Mouse (Mus musculus): Measurements from ENCODE around the gene Cytip. TPM values are rescaled to one million over a fixed set of nuclear protein-coding genes. Genes with fewer than 3 reads are reported as not detected.

The Cytip gene
- 1.1 and 1.8 TPM in 2 replicates for polyA plus RNA-seq (2015; fragmentation: Nextera tagmentation; extraction: Ambion mirVana)

- ATAC-seq, result peak; percentile 16; the same call in 1 of the 2 replicates
- H3K4me3 ChIP-seq (ENCODE audit: low read length), result no peak within 1 kb of the TSS
These were observed at the start of gene Cytip for GRCm38 (mm10) chr2:58195346-58195745. Cytip (minus strand) TSS chr2:58195532.

GRCm38 (mm10) chr2:58240639-58241038 lies 45.3 kb upstream of the Cytip start:
- Histone ChIP-seq H3K9me3 (ENCODE audit: control insufficient read depth, low read length) (no peaks in the 10 kb centered on the region), H3K27me3 (replicated peaks; ENCODE audit: control insufficient read depth, insufficient read depth, low read length) (no peaks in the 10 kb centered on the region), H3K4me1 (ENCODE audit: control insufficient read depth, insufficient read depth, low read length) (no peaks in the 10 kb centered on the region), H3K9ac (ENCODE audit: low read depth, low read length) (no peak overlapping the region), H3K4me2 (ENCODE audit: low read depth, low read length) (no peak overlapping the region), H3K4me3 (ENCODE audit: low read length) (no peak overlapping the region), H3K36me3 (ENCODE audit: control insufficient read depth, insufficient read depth, low read length) (no peaks in the 10 kb centered on the region), H3K27ac (ENCODE audit: low read length) (no peak overlapping the region)
- ATAC-seq, result no peak
- WGBS, result 79% methylated on average over 4 of the region's 4 CpGs

More at GRCm38 (mm10) chr2:58195346-58195745, at the start of gene Cytip:
- no peak within 1 kb of the TSS for H3K4me2 ChIP-seq (ENCODE audit: low read depth, low read length)
- no peaks in the 10 kb centered on the region for H3K4me1 ChIP-seq (ENCODE audit: control insufficient read depth, insufficient read depth, low read length)
- H3K9ac ChIP-seq (ENCODE audit: low read depth, low read length), result no peak within 1 kb of the TSS
- no peaks in the 10 kb centered on the region for H3K27me3 ChIP-seq (replicated peaks; ENCODE audit: control insufficient read depth, insufficient read depth, low read length)
- whole genome bisulfite sequencing, result 45% methylated on average over 4 of the region's 4 CpGs
- H3K9me3 ChIP-seq (ENCODE audit: control insufficient read depth, low read length), result no peaks in the 10 kb centered on the region
- no peaks in the 10 kb centered on the region for H3K36me3 ChIP-seq (ENCODE audit: control insufficient read depth, insufficient read depth, low read length)
- H3K27ac ChIP-seq (ENCODE audit: low read length), result no peak within 1 kb of the TSS

GRCm38 (mm10) chr2:58237487-58237886 lies 42.2 kb upstream of the Cytip start:
- no peak overlapping the region for H3K27ac ChIP-seq (ENCODE audit: low read length)
- no peaks in the 10 kb centered on the region for H3K4me1 ChIP-seq (ENCODE audit: control insufficient read depth, insufficient read depth, low read length)
- WGBS, result 76% methylated on average over 2 of the region's 2 CpGs
- H3K9me3 ChIP-seq (ENCODE audit: control insufficient read depth, low read length), result no peaks in the 10 kb centered on the region
- no peak overlapping the region for H3K4me2 ChIP-seq (ENCODE audit: low read depth, low read length)
- no peaks in the 10 kb centered on the region for H3K36me3 ChIP-seq (ENCODE audit: control insufficient read depth, insufficient read depth, low read length)
- H3K4me3 ChIP-seq (ENCODE audit: low read length), result no peak overlapping the region
- ATAC-seq, result no peak
- H3K27me3 ChIP-seq (replicated peaks; ENCODE audit: control insufficient read depth, insufficient read depth, low read length), result no peaks in the 10 kb centered on the region
- no peak overlapping the region for H3K9ac ChIP-seq (ENCODE audit: low read depth, low read length)

- H3K27me3 ChIP-seq (replicated peaks; ENCODE audit: control insufficient read depth, insufficient read depth, low read length), result no peaks in the 10 kb centered on the region
- 53% methylated on average over 6 of the region's 6 CpGs for WGBS
- no peak overlapping the region for H3K9ac ChIP-seq (ENCODE audit: low read depth, low read length)
- H3K9me3 ChIP-seq (ENCODE audit: control insufficient read depth, low read length), result no peaks in the 10 kb centered on the region
- no peaks in the 10 kb centered on the region for H3K36me3 ChIP-seq (ENCODE audit: control insufficient read depth, insufficient read depth, low read length)
- no peak overlapping the region for H3K4me2 ChIP-seq (ENCODE audit: low read depth, low read length)
- ATAC-seq, result peak; percentile 76
- no peak overlapping the region for H3K27ac ChIP-seq (ENCODE audit: low read length)
- no peak overlapping the region for H3K4me3 ChIP-seq (ENCODE audit: low read length)
- H3K4me1 ChIP-seq (ENCODE audit: control insufficient read depth, insufficient read depth, low read length), result no peaks in the 10 kb centered on the region
These were observed 4.1 kb upstream of the Cytip start for GRCm38 (mm10) chr2:58199442-58199841.

GRCm38 (mm10) chr2:58196880-58197279 lies 1.5 kb upstream of the Cytip start:
- Histone ChIP-seq H3K4me3 (ENCODE audit: low read length) (no peak overlapping the region), H3K27me3 (replicated peaks; ENCODE audit: control insufficient read depth, insufficient read depth, low read length) (no peaks in the 10 kb centered on the region), H3K27ac (ENCODE audit: low read length) (no peak overlapping the region), H3K4me1 (ENCODE audit: control insufficient read depth, insufficient read depth, low read length) (no peaks in the 10 kb centered on the region), H3K4me2 (ENCODE audit: low read depth, low read length) (no peak overlapping the region), H3K9ac (ENCODE audit: low read depth, low read length) (no peak overlapping the region), H3K36me3 (ENCODE audit: control insufficient read depth, insufficient read depth, low read length) (no peaks in the 10 kb centered on the region), H3K9me3 (ENCODE audit: control insufficient read depth, low read length) (no peaks in the 10 kb centered on the region)
- WGBS, result 60% methylated on average over 1 of the region's 1 CpGs
- ATAC-seq, result no peak

- Histone ChIP-seq H3K9ac (ENCODE audit: low read depth, low read length) (no peak overlapping the region), H3K4me3 (ENCODE audit: low read length) (no peak overlapping the region), H3K27me3 (replicated peaks; ENCODE audit: control insufficient read depth, insufficient read depth, low read length) (no peaks in the 10 kb centered on the region), H3K4me1 (ENCODE audit: control insufficient read depth, insufficient read depth, low read length) (no peaks in the 10 kb centered on the region), H3K27ac (ENCODE audit: low read length) (no peak overlapping the region), H3K4me2 (ENCODE audit: low read depth, low read length) (no peak overlapping the region), H3K36me3 (ENCODE audit: control insufficient read depth, insufficient read depth, low read length) (no peaks in the 10 kb centered on the region), H3K9me3 (ENCODE audit: control insufficient read depth, low read length) (no peaks in the 10 kb centered on the region)
- WGBS, result 76% methylated on average over 10 of the region's 10 CpGs
- no peak for ATAC-seq
These were observed 763 bp downstream of the Cytip start for GRCm38 (mm10) chr2:58194422-58195115.

GRCm38 (mm10) chr2:58192160-58192559 lies 3.2 kb downstream of the Cytip start:
- Histone ChIP-seq H3K9me3 (ENCODE audit: control insufficient read depth, low read length) (no peaks in the 10 kb centered on the region), H3K4me1 (ENCODE audit: control insufficient read depth, insufficient read depth, low read length) (no peaks in the 10 kb centered on the region), H3K36me3 (ENCODE audit: control insufficient read depth, insufficient read depth, low read length) (no peaks in the 10 kb centered on the region), H3K4me2 (ENCODE audit: low read depth, low read length) (no peak overlapping the region), H3K27ac (ENCODE audit: low read length) (no peak overlapping the region), H3K9ac (ENCODE audit: low read depth, low read length) (no peak overlapping the region), H3K4me3 (ENCODE audit: low read length) (no peak overlapping the region), H3K27me3 (replicated peaks; ENCODE audit: control insufficient read depth, insufficient read depth, low read length) (no peaks in the 10 kb centered on the region)
- peak; percentile 66 for ATAC-seq
- 73% methylated on average over 5 of the region's 5 CpGs for WGBS

- Histone ChIP-seq H3K27ac (ENCODE audit: low read length) (no peak overlapping the region), H3K4me1 (ENCODE audit: control insufficient read depth, insufficient read depth, low read length) (no peaks in the 10 kb centered on the region), H3K36me3 (ENCODE audit: control insufficient read depth, insufficient read depth, low read length) (no peaks in the 10 kb centered on the region), H3K9me3 (ENCODE audit: control insufficient read depth, low read length) (no peaks in the 10 kb centered on the region), H3K9ac (ENCODE audit: low read depth, low read length) (no peak overlapping the region), H3K4me2 (ENCODE audit: low read depth, low read length) (no peak overlapping the region), H3K4me3 (ENCODE audit: low read length) (no peak overlapping the region), H3K27me3 (replicated peaks; ENCODE audit: control insufficient read depth, insufficient read depth, low read length) (no peaks in the 10 kb centered on the region)
- WGBS, result 62% methylated on average over 4 of the region's 4 CpGs
- ATAC-seq, result no peak
These were observed 5.8 kb downstream of the Cytip start for GRCm38 (mm10) chr2:58189501-58189900.

- ATAC-seq, result no peak
- H3K27me3 ChIP-seq (replicated peaks; ENCODE audit: control insufficient read depth, insufficient read depth, low read length), result no peaks in the 10 kb centered on the region
- no peak overlapping the region for H3K4me3 ChIP-seq (ENCODE audit: low read length)
- no peaks in the 10 kb centered on the region for H3K4me1 ChIP-seq (ENCODE audit: control insufficient read depth, insufficient read depth, low read length)
- H3K4me2 ChIP-seq (ENCODE audit: low read depth, low read length), result no peak overlapping the region
- no peak overlapping the region for H3K27ac ChIP-seq (ENCODE audit: low read length)
- H3K9ac ChIP-seq (ENCODE audit: low read depth, low read length), result no peak overlapping the region
- 46% methylated on average over 1 of the region's 1 CpGs for WGBS
- H3K9me3 ChIP-seq (ENCODE audit: control insufficient read depth, low read length), result no peaks in the 10 kb centered on the region
- H3K36me3 ChIP-seq (ENCODE audit: control insufficient read depth, insufficient read depth, low read length), result no peaks in the 10 kb centered on the region
These were observed 6.4 kb downstream of the Cytip start for GRCm38 (mm10) chr2:58188903-58189302.
